Mouse (Mus musculus): Measurements from ENCODE around the gene Sept9. TPM values are rescaled to one million over a fixed set of nuclear protein-coding genes. Genes with fewer than 3 reads are reported as not detected.

Gene Sept9
- total RNA-seq, 2 experiments from 2014 or later = 44.6 to 45.7 TPM

- DNase-seq = no peak
- intact Hi-C loops (cut with DNase I) = loop anchor here (2.0 kb wide), 1 partner anchor 26 kb away; no protein-coding TSS in a partner anchor
Measured at GRCm38 (mm10) chr11:117240861-117241738, 41.6 kb downstream of the Sept9 start.

GRCm38 (mm10) chr11:117242339-117243084 is 43.1 kb downstream of the Sept9 start:
- intact Hi-C loops (cut with DNase I) = no loop called here
- DNase-seq = no peak

GRCm38 (mm10) chr11:117243536-117244290 is 44.3 kb downstream of the Sept9 start:
- intact Hi-C loops (cut with DNase I) = no loop called here
- DNase-seq = no peak

GRCm38 (mm10) chr11:117245041-117245725 is 45.7 kb downstream of the Sept9 start:
- intact Hi-C loops (cut with DNase I) = no loop called here
- DNase-seq = no peak

GRCm38 (mm10) chr11:117245846-117246245 is 46.4 kb downstream of the Sept9 start:
- intact Hi-C loops (cut with DNase I) = no loop called here
- DNase-seq = no peak

- DNase-seq = no peak
- intact Hi-C loops (cut with DNase I) = no loop called here
Measured at GRCm38 (mm10) chr11:117246286-117246685, 46.8 kb downstream of the Sept9 start.

GRCm38 (mm10) chr11:117246981-117247431 is 47.5 kb downstream of the Sept9 start:
- peak; percentile 68 to 69 for DNase-seq
- intact Hi-C loops (cut with DNase I) = no loop called here

- no peak for DNase-seq
- intact Hi-C loops (cut with DNase I) = no loop called here
Measured at GRCm38 (mm10) chr11:117247541-117247940, 48.1 kb downstream of the Sept9 start.

GRCm38 (mm10) chr11:117248734-117249248 is 49.3 kb downstream of the Sept9 start:
- intact Hi-C loops (cut with DNase I) = no loop called here
- DNase-seq = no peak

- DNase-seq = peak; percentile 36 to 48
- intact Hi-C loops (cut with DNase I) = no loop called here
Measured at GRCm38 (mm10) chr11:117249282-117249984, 50.0 kb downstream of the Sept9 start.

- intact Hi-C loops (cut with DNase I) = no loop called here
- no peak for DNase-seq
Measured at GRCm38 (mm10) chr11:117249985-117250928, 50.8 kb downstream of the Sept9 start.

GRCm38 (mm10) chr11:117251755-117252154 is 52.3 kb downstream of the Sept9 start:
- DNase-seq = no peak
- intact Hi-C loops (cut with DNase I) = no loop called here

- intact Hi-C loops (cut with DNase I) = no loop called here
- DNase-seq = no peak
Measured at GRCm38 (mm10) chr11:117252846-117253245, 53.4 kb downstream of the Sept9 start.

GRCm38 (mm10) chr11:117254161-117255107 is 55.0 kb downstream of the Sept9 start:
- intact Hi-C loops (cut with DNase I) = no loop called here
- DNase-seq = no peak

GRCm38 (mm10) chr11:117255108-117255489 is 55.6 kb downstream of the Sept9 start:
- intact Hi-C loops (cut with DNase I) = no loop called here
- no peak for DNase-seq

- intact Hi-C loops (cut with DNase I) = no loop called here
- DNase-seq = peak; percentile 34 to 56
Measured at GRCm38 (mm10) chr11:117256088-117256487, 56.6 kb downstream of the Sept9 start.

- intact Hi-C loops (cut with DNase I) = no loop called here
- DNase-seq = no peak
Measured at GRCm38 (mm10) chr11:117256840-117257239, 57.4 kb downstream of the Sept9 start.

Measured in heart, postnatal 14 days (tissue).